ENCODE assay signal across 9 mouse cellular contexts in the genomic region with DNA sequence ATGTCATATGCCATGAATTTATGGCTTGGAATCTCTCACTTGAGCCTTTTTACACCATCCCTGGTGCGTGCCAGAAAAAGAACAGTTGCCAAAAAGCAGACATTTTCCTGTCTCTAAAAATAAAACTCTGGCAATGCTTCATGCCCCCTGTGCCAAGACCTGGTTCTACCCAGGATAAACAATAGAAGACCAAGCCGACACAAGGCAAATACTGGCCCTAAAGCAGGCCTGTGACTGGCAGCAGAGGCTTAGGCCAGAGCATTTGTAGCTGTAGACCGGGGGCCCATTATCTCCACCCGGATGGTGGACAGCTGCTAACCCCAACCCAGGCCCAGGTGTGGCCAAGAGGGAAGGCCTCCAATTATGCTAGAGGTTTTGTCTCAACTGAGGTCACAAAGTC. TPM values are rescaled to one million over a fixed set of nuclear protein-coding genes. Genes with fewer than 3 reads are reported as not detected.
DNase-seq lines count a peak whose midpoint lies in the region; ATAC-seq lines count a peak whose summit lies in the region.
"Had no signal": no experiment of that assay in that cellular context is flagged by ENCODE, and none has a peak within 500 bp of the region (broad histone marks: within the 10 kb centered on the region; RNA-seq: fewer than 3 reads in every experiment).

No protein-coding gene starts in this region.

- intact Hi-C loops in heart, postnatal 14 days (cut with DNase I): loop anchor here (5.0 kb wide), 1 partner anchor 65 kb away; no protein-coding TSS in a partner anchor

- DNase-seq in adrenal gland, adult 2 months: peak; percentile 47
- no peak for DNase-seq in adrenal gland, postnatal 4 days (ENCODE audit: low spot score in 2 of 2)
- peak; percentile 73 for DNase-seq in 3134 (ENCODE audit: extremely low read depth, insufficient read length, low spot score)
- peak; percentile 83 to 88 for DNase-seq in cerebellum, postnatal 36 days
- DNase-seq in heart, postnatal 14 days: peak; percentile 26 to 68
- no peak for DNase-seq in right cerebral cortex, postnatal 36 days (ENCODE audit: low spot score in 2 of 2)
- no peak for DNase-seq in retina, embryonic 14.5 days (ENCODE audit: low spot score)

- no peak for ATAC-seq in frontal cortex, adult (ENCODE audit: low TSS enrichment)

RNA-seq across cellular contexts. Expression of a gene that starts 41.5 kb away (rescaled TPM):
- not detected for total RNA-seq in adrenal gland, adult 2 months (2021)
- polyA plus RNA-seq in adrenal gland, adult 2 months (2012; rRNA removed): not detected in 2 replicates
- total RNA-seq in adrenal gland, postnatal 4 days (2021): not detected
- total RNA-seq in heart, postnatal 14 days (2021): not detected
- total RNA-seq: left cerebral cortex, adult 8-10 months had no signal

Comparison
In these comparisons a context has a peak if more than half of its experiments do, and no peak if none do; other contexts are left out.
1. DNase-seq: peak in adrenal gland, adult 2 months (single experiment), 3134 (single experiment), cerebellum, postnatal 36 days (2 of 2) and heart, postnatal 14 days (2 of 2); none in adrenal gland, postnatal 4 days (0 of 2), right cerebral cortex, postnatal 36 days (0 of 2) and retina, embryonic 14.5 days (single experiment).